Mouse (Mus musculus) neutrophil, adult 5-6 weeks (primary cell): ENCODE data around the gene Chst3. TPM values are rescaled to one million over a fixed set of nuclear protein-coding genes. Genes with fewer than 3 reads are reported as not detected.
"Not testable (repeated sequence)": the region's sequence is repeated elsewhere in the genome, so short reads cannot be mapped to it uniquely, and the experiment has no call there.

ENCODE experiments used
- ATAC-seq: fragments of 151-379, 151-347 bp; 2 replicates; pipeline ENCODE4 v1.8.0; 2017; ENCODE audit warnings: mild to moderate bottlenecking, moderate TSS enrichment; ENCODE audit not compliant: insufficient number of reproducible peaks, poor library complexity, low FRiP score, severe bottlenecking; ENCODE audit errors: extremely low read depth
- total RNA-seq: library from RNA; stranded (forward); fragments of 200-1000 nt; gene quantifications from 2 replicates; pipeline ENCODE4 v1.2.3, GENCODE M21; 2017

Chst3 gene
- total RNA-seq, 1 experiment from 2014 or later = 135 TPM

DNA sequence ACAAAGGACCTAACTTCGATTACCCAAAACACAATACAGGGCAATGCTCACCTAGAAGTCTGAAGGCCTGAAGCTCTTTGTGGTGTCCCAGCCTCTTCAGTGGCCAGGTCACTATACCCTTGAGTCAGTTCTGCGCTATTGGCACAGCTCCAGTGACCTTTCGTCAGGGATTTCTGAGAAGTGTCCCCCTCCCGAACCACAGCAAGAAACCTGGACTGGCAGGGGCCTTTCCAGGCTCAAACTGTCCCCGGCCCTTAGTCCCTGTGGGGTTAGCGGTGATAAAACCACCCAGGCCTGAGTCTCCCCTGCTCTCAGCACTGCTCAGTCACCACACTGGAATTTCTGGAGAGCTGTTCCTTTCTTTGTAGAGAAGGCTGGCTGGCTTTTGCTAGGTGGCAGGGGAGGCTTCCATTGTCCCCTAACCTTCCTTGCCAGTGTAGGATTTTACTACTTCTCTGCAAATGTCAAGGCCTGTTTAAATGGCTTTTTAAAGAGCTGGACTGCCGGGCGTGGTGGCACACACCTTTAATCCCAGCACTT lies 11.8 kb downstream of the Chst3 start:
- no peak for ATAC-seq

DNA sequence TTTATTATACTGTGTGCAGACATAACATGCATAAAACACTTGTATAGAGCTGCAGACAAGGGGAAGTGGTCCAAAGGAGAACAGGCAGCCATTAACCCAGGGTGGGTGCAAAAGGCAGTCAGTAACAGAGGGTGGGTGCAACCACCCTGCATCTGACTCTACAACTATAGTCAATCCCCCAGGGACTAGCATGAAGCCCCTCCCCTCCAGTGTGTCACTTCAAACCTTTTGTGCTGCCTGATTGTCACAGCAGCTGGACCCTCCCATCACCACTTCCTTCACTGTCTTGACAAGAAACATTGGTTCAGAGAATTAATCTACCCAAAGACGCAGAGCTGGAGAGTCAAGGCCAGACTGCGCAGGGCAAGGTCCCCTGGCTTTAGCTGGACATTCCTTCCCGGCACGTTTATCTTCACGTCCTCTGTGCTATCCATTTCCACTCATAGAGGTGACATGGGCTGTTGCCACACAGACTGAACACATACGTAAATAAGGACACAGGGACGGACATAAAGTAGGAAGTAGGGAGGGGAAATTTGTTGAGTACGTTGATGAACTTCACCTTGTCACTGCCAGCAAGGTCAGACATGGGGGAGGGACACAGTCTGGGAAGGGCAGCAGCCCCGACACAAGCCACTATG lies 13.3 kb downstream of the Chst3 start:
- peak; percentile 62 for ATAC-seq

DNA sequence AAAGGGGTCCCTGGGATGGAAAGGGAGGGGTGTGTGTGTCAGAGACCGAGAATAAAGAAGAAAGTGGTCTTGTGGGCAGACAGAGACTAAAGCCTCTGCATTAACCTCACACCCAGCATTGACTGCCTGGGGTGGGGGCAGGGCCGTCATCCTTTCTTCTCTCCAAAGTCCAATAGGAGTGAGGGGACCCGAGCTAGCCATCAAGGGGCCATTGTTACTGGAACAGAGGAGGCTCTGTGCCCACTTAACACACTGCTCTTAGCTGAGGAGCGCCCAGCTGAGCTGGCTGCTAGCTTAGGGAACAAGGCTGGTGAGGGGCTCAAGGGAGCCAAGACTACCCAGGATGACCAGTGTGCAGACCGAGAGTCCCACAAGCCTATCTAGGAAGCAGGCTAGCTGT lies 16.3 kb downstream of the Chst3 start:
- no peak for ATAC-seq

DNA sequence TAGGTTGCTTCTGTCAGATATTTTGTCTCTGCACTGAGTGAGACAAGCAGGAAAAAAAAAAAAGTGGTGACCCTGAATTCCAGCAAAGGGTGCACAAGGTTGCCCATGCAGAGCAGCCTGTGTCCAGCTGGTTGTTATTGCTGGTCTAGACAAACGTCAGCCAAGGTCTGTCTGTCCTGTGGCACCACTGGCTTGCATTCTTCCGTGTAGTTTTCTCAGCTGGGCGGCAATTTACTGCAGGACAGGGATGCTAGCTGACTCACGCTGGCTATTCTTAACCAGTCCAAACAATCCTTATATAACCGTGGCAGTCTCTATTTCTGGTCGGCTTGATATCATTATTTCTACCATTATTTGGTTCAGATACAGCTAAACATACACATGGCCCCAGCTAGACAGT lies 18.1 kb downstream of the Chst3 start:
- no peak for ATAC-seq

DNA sequence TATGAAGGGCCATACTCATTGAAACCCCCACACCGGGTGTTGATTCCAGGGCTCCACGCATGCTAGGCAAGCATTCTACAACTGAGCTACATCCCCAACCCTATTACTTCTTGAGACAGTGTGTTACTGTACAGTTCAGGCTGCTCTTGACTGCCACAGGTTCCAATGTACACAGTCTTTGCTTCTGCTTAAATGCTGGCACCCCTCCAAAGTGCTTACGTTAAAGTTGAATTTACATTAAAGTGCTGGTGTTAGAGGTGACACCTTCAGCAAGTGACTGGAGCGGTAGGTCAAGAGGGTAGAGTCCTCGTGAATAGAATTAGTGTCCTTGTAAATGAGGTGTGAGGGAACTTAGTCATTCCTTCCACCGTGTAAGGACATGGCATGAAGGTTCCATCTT lies 19.7 kb downstream of the Chst3 start:
- no peak for ATAC-seq

DNA sequence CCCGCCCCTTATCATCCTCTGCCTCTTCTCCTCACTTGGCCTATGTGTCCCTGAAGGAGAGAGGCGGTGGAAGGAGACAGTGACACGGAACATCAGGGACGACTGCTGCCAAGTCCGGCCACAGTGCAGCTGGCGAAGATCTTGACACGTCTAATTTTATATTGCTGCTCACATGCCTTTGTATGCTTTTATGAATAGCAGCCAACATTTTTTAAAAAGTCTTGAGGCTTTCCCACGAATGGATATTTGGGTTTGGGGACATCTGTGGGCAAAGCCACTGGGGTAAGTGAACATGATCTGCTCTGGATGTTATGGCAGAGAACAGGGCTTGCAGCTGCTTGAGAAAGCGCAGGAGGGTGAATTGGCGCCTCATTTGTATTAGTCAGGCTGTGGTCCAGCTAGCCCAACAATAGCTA lies 21.6 kb downstream of the Chst3 start:
- no peak for ATAC-seq

DNA sequence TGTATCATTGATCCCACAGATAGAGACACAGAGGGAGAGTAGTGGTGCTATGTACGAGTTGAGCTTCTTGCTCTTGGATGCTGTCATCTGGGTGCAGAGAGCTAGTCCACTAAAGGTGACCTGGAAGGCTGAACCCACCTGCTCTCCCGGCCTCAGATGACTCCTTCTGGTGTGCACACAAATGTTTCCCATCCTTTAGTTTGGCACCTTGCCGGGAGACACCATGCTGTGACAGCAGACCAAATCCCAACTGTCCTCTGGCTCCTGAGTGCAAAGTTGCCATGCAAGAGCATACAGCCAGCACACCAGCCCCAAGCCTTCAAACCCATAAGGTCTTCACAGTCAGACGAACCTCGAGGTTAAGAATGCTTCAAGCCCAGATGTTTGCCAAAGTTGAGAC lies 22.1 kb downstream of the Chst3 start:
- ATAC-seq = no peak

DNA sequence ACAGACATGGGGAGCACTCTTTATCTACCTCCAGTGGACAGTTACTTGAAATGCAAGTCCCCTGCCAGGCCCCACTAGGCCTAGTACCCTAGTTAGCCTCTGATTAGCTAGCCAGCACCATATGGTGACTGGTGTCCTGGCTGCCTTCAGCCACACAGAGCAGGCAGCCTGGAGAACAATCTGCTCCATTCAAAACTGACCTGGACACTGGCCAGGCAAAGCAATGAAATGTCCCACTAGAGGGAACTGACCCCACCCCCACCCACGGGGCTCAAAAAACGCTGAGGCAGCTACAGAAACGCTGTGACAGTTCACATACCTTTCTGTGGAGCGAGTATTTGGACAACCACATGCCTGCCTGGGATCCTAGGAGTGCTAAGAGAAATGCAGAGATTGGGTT lies 24.0 kb downstream of the Chst3 start:
- no peak for ATAC-seq

DNA sequence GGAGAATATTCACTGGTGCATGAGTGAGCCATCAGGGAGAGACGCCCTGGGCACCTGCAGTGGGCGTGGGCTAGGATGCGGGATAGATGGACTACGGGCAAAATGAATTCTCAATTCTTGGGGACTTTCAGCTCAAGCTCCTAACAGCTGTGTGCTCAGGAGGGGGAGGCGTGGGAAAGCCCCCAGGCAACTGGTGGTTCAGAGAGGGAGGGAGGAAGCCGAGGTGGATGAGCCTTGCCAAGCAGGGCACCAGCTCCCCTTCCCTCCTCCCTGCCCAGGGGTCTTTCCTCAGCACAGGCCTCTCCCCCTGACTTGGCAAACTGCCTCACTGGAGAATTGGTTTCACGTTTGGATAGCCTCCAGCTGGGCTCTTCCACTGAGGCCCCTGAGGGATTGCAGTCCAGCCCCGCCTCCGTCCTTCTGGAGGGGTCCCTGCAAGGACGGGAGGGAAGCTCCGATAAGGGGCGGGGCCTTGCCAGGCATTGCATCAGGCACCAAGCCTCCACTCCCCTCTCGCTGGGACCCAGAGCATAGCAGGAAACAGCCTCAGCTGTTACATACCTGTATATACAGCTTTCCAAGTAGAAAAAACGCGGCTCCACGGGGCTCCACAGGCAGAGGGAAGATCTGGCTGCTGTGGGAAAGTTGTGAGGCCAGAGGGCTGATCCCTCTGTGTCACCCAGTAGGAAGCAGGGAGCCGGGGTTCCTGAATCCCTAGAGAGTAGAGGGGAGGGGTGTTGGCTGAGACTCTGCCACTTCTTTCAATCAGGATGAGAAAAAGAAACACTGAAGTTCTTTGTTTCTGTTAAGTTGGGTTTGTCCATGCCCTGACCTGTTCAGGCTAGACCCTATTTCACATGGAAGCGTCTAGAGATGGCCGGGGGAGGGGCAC lies 25.3 kb downstream of the Chst3 start:
- ATAC-seq = no peak

DNA sequence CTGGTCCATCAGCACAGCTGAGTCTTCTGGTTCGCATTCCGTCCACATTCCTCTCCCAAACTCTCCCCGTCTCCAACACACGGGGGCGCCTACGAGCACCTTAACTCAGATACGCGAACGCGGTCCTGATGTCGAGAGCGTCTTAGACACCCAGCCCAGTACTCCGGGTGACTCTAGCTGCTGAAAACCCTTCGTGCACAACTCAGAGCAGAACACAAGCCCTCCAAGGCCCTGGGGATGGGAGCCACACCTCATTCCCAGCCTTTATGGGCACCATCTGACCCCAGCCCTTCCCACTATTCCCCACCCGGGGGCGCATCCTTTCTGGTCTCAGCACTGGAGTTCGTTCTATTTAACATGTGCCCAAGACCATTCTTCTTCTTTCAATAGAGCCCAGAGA lies 27.3 kb downstream of the Chst3 start:
- ATAC-seq = peak; percentile 45

DNA sequence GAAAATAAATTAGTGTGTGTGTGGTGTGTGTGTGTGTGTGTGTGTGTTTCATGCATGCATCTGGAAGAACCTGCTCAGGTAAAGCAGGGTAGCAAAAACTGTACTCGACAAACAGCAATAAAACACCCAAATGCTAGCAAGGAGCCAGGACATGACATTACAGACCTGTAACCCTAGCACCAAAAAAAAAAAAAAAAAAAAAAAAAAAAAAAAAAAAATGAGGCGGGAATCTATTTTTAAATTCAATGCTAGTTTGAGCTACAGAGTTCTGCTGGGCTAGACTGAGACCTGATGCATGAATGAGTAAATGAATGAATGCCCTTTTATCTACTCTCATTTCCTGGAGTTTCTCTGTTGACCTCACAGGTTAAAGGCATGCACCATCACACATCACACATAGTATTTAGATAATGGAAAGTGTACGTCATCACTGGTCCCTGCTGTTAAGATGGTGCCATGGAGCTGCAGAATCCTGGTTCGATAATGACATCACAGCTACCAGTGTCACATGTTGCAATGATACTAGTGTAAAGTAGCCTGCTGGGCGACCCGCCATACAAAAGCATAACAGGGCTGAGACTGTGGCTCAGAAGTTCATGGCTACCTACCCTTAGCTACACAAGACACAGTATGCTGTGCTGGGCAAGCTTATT lies 29.4 kb downstream of the Chst3 start:
- peak; percentile 67 for ATAC-seq

DNA sequence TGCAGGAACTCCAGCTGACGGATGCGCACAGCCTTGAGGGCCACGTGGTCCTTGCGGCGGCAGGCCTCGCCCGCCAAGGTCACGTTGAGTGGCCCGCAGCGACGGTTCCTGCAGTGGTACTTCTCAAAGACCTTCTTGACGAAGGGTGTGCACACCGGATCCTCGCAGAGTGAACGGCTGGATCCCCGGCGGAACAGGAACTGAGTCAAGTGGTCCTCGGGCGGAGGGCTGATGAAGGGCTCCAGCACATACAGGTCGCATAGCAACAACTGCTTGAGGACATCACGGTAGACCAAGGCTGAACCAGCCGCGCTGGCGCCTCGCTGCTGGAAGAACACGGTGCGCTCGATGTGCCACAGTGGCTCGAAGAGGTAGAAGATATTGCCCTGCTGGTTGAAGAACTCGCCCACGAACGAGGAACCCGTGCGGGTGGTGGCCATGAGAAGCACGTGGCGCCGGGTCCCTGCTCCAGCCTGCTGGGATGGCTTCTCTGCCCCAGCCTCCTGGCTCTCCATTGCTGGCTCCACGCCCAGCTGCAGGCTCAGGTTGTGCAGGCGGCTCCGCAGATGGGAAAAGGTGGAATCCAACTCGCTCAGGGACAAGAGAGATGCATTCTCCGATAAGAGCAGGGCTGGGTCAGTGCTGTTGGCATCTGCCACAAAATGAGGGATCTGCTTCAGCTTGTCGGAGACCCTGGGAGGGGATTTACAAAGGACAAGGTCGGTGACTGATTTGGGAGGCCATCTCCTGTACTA lies 32.7 kb downstream of the Chst3 start:
- ATAC-seq = no peak

DNA sequence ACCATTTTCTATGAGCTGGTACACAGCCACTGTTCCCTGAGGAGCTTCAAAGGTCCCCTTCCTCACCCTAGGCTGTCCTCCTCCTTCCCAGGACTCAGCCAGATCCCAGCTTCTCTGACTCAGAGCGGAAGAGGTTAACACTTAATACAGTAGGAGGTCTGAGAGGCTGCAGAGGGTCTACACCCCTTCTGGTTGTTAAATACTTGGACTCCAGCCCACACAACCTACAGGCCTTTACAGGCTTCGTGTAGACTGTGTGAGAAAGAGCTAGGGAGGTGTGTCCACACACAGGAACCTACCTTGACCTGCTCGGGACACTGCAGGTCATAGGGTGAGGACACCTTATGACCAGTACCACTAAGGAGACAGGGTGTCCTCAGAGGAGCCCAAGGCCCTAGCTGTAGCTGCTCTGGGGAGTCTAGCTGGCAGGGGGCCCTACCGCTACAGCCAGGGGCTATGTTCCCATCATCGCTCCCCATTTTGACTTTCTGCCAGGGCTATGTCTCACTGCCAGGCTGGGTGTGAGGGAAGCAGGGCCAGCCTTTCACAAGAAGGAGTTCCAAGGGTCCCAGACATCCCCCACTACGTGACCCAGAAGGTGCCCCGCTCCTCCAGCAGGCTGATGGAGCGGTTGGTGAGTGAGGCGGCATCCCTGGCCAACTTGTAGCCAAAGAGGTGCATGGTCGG lies 33.9 kb downstream of the Chst3 start:
- ATAC-seq = no peak

DNA sequence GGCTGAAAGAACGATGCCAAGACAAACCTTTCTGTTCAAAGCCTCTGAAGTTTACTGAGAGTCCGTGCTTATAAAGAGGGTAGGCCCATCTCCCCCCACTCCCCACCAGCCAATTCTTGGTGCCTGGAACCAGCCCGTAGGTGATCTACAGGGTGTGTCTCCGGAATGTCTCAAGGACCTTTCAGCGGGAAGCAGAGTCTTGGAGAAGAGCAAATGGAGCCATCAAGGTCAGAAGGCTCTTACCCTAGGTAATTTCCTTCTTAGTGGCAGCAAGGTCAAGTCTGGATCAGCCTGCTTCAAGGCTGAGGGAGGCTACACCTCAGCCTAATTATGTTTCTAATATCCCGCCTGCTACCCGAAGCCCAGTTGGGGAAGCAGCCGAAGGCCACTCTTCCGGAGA lies 43.8 kb downstream of the Chst3 start:
- ATAC-seq = not testable (repeated sequence)

DNA sequence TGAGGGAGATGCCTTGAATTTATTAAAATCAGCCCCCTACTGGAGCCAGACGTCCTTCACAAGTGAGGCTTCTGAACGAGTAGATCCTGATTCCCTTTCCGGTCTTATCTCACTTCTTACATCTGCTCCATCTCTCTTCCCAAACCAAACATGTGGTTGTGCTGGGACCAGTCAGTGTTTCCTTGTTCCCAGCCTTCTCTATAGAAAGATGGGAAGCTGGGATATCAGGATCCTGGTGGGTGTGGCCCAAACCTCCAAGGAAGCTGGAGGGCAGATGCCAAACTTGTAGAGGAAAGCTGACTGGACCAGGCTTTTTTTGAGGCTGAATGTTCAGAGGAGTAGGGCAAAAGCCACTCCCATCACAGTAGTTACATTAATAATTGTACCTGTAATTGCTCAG lies 44.6 kb downstream of the Chst3 start:
- no peak for ATAC-seq

DNA sequence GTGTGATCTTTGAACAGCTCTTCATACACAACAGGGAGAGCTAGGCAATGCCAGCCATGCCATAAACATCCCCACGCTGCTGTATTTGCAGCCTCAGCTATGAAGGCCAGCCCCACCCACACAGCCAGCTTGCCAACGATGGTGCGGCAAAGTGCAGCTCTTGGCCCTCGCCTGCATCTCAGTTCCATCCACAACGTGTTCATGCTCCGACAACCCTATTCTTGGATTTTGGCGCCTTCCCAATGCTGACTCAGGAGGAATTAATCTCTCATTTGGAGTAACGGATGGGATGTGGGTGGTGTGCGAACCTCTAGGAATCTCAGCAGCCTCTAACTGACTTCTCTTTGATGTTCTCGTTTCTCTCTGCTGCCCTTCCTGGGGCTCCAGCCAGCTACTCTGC lies 46.0 kb downstream of the Chst3 start:
- no peak for ATAC-seq

DNA sequence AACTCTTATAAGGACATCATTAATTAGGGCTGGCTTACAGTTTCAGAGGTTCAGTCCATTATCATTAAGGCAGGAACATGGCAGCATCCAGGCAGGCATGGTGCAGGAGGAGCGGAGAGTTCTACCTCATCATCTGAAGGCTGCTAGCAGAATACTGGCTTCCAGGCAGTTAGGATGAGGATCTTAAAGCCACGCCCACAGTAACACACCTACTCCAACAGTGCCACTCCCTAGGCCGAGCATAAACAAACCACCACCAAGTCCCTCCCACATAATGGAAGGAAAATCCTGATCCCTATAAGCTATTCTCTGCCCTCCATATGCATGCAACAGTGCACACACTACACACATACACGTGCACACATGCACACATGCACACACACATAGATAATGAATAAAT lies 46.8 kb downstream of the Chst3 start:
- ATAC-seq = no peak

DNA sequence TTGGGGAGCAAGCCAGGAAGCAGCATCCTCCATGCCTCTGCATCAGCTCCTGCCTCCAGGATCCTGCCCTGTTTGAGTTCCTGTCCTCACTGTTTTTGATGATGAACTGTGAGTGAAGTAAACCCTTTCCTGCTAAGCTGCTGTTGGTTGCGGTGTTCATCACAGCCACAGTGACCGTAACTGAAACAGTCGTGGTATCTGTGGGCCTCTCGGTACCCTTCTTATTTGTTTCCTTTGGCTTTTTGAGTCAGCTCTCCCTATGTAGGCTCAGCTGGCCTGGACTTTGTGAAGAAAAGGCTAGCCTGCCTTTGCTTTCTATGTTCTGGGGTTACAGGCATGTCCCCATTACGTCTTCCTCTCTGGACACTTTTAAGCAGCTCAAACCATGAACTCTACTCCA lies 47.7 kb downstream of the Chst3 start:
- ATAC-seq = no peak
